Mouse (Mus musculus) kidney, embryonic 16.5 days (tissue): Measurements from ENCODE around the gene Med20. TPM values are rescaled to one million over a fixed set of nuclear protein-coding genes. Genes with fewer than 3 reads are reported as not detected.
A peak's percentile ranks its signal among the peaks of the same experiment; 100 is the strongest.

Experiments used
- ATAC-seq: fragments of 200-750 bp; cut with Nextera tagmentation; 2 replicates; pipeline ENCODE4 v1.8.0; 2017; ENCODE audit warnings: moderate TSS enrichment; ENCODE audit not compliant: low FRiP score, low TSS enrichment
- H3K27ac ChIP-seq: fragments of 300-500 bp; sonication (generic); 2 replicates; pipeline ENCODE4 v1.5.1; 2014; ENCODE audit warnings: low read length
- H3K27me3 ChIP-seq: fragments of 300-500 bp; sonication (generic); 2 replicates; pipeline ENCODE4 v1.6.1; 2014; ENCODE audit warnings: low read length, control low read depth, mixed read lengths; ENCODE audit not compliant: insufficient read depth
- H3K36me3 ChIP-seq: fragments of 300-500 bp; sonication (generic); 2 replicates; pipeline ENCODE4 v1.6.1; 2014; ENCODE audit warnings: low read length, control low read depth, mixed read lengths; ENCODE audit not compliant: insufficient read depth
- H3K4me1 ChIP-seq: fragments of 300-500 bp; sonication (generic); 2 replicates; pipeline ENCODE4 v1.6.1; 2014; ENCODE audit warnings: low read length, control low read depth, mixed read lengths; ENCODE audit not compliant: insufficient read depth
- H3K4me2 ChIP-seq: fragments of 300-500 bp; sonication (generic); replicated peaks from 2 replicates; pipeline ENCODE4 v1.6.1; 2014; ENCODE audit warnings: low read depth, low read length
- H3K4me3 ChIP-seq: fragments of 300-500 bp; sonication (generic); 2 replicates; pipeline ENCODE4 v1.5.1; 2014; ENCODE audit warnings: mild to moderate bottlenecking, low read length
- H3K9ac ChIP-seq: fragments of 300-500 bp; sonication (generic); replicated peaks from 2 replicates; pipeline ENCODE4 v1.6.1; 2014; ENCODE audit warnings: low read length
- H3K9me3 ChIP-seq: fragments of 300-500 bp; sonication (generic); 2 replicates; pipeline ENCODE4 v1.6.1; 2016; ENCODE audit warnings: low read length, control low read depth
- WGBS: fragments of 180-500 bp; shearing (Covaris S2); extraction: QIAGEN DNeasy Blood & Tissue Kit; methylation state at CpG from one replicate; pipeline ENCODE4 v1.1.7; 2014; 5-methylcytosine and 5-hydroxymethylcytosine counted together
- polyA plus RNA-seq: library from polyadenylated mRNA; unstranded; fragments of >200 nt; fragmentation: Nextera tagmentation; extraction: Ambion mirVana; gene quantifications from 2 replicates; pipeline ENCODE4 v1.2.1, GENCODE M21; 2015

Med20 gene
- polyA plus RNA-seq, 1 experiment from 2014 or later, result 53.9 TPM

DNA sequence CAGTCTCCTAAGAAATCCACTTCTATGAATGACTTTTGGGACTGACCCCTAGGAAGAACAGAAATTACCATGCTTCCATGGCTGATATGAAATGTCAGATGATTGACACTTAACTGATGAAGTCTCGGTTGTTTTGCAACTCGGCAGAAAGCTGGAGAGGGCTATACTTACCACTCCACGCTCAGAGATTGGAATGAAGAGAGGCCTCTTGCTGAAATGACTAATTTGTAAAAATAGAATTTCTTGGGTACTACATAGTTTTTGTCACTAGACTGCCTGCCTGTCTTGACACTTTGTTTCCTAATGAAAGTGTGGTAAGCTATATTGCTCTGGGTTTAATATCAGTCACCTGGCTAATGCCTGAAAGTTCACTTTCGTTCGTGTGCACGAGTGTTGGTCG, 53.1 kb downstream of the Med20 start:
- 83% methylated on average over 7 of the region's 7 CpGs for WGBS
- H3K27ac ChIP-seq, result no peak overlapping the region

DNA sequence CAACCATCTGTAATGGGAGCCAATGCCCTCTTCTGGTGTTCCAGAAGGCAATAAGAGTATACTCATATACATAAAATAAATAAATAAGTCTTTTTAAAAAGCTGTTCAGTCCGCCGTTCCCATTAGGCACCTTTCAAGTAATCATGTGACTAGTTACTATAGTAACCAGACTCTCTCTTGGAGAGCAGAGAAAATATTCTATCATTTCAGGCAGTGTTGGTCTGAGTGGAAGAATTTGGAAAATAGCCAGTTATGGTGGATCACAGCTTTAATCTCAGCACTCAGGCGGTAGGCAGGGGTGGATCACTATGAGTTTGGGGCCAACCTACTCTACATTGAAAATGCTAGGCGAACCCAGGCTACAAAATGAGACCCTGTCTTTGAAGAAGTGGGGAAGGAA, 57.8 kb downstream of the Med20 start:
- 0 out of 2 replicates have a peak, but pooled peaks cover 5% of the 10 kb centered on the region for H3K27me3 ChIP-seq
- H3K4me2 ChIP-seq, result no peak overlapping the region
- ATAC-seq, result no peak
- no peak overlapping the region for H3K4me3 ChIP-seq
- peaks cover 17% of the 10 kb centered on the region for H3K4me1 ChIP-seq
- no peak overlapping the region for H3K27ac ChIP-seq
- 73% methylated on average over 4 of the region's 4 CpGs for WGBS
- H3K9ac ChIP-seq, result no peak overlapping the region
- no peaks in the 10 kb centered on the region for H3K36me3 ChIP-seq
- no peaks in the 10 kb centered on the region for H3K9me3 ChIP-seq

More for the DNA sequence above, 53.1 kb downstream of the Med20 start:
- ATAC-seq, result no peak
- Histone ChIP-seq H3K27me3 (no peaks in the 10 kb centered on the region), H3K4me1 (no peaks in the 10 kb centered on the region), H3K9me3 (no peaks in the 10 kb centered on the region), H3K4me3 (no peak overlapping the region), H3K36me3 (no peaks in the 10 kb centered on the region), H3K9ac (no peak overlapping the region), H3K4me2 (no peak overlapping the region)

DNA sequence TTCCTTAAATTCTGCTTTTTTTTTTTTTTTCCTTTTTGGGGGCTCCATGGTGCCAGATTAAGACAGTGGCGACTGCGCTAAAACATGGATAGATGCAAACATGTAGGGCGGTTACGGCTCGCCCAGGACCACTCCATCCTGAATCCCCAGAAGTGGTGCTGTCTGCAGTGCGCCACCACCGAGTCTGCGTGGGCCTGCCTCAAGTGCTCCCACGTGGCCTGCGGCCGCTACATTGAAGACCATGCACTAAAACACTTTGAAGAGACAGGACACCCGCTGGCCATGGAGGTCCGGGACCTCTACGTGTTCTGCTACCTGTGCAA, 60.6 kb downstream of the Med20 start:
- ATAC-seq, result peak; percentile 31
- no peak overlapping the region for H3K27ac ChIP-seq
- peaks cover 7% of the 10 kb centered on the region for H3K36me3 ChIP-seq
- H3K4me1 ChIP-seq, result peaks cover 17% of the 10 kb centered on the region
- 10% methylated on average over 14 of the region's 14 CpGs for WGBS
- no peaks in the 10 kb centered on the region for H3K9me3 ChIP-seq
- H3K9ac ChIP-seq, result peak overlapping the region; percentile 65
- peak overlapping the region; percentile 92 for H3K4me2 ChIP-seq
- H3K4me3 ChIP-seq, result peak overlapping the region; percentile 53
- 0 out of 2 replicates have a peak, but pooled peaks cover 5% of the 10 kb centered on the region for H3K27me3 ChIP-seq

DNA sequence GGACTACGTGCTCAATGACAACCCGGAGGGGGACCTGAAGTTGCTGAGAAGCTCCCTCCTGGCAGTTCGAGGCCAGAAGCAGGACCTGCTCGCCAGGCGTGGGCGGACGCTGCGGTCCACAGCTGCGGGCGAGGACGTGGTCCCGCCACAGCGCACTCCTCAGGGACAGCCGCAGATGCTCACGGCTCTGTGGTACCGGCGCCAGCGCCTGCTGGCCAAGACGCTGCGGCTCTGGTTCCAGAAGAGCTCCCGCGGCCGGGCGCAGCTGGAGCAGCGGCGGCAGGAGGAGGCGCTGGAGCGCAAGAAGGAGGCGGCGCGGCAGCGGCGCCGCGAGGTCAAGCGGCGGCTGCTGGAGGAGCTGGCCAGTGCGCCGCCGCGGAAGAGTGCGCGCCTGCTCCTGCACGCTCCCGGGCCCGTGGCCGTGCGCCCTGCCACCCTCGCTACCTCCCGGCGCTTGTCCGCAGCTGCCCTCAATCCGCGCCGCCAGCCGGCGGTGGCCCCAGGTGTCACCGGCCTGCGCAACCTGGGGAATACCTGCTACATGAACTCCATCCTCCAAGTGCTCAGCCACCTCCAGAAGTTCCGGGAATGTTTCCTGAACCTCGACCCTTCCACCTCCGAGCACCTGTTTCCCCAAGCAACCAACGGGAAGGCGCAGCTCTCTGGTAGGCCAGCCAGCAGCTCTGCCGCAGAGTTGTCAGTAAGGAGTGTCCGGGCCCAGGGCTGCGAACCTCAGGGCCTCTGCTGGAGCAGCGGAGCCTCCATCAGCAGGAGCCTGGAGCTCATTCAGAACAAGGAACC, 61.1 kb downstream of the Med20 start:
- ATAC-seq, result peak; percentile 91
- 4% methylated on average over 62 of the region's 68 CpGs for WGBS
- Histone ChIP-seq H3K27me3 (0 out of 2 replicates have a peak, but pooled peaks cover 5% of the 10 kb centered on the region), H3K9me3 (no peaks in the 10 kb centered on the region), H3K4me3 (peak overlapping the region; percentile 53), H3K27ac (no peak overlapping the region), H3K9ac (peak overlapping the region; percentile 65), H3K36me3 (peaks cover 7% of the 10 kb centered on the region), H3K4me2 (peak overlapping the region; percentile 92), H3K4me1 (peaks cover 18% of the 10 kb centered on the region)

Other genes with a start within 250 kb of the Med20 start
- 80.0 and 83.3 TPM in 2 replicates for gene Mrps10, start 242.7 kb upstream of the Med20 start, polyA plus RNA-seq
- gene Guca1b, start 226.2 kb upstream of the Med20 start, polyA plus RNA-seq, result 3.9 and 4.7 TPM in 2 replicates
- 2.2 and 2.7 TPM in 2 replicates for gene Guca1a, start 211.0 kb upstream of the Med20 start, polyA plus RNA-seq
- 1.5 and 2.5 TPM in 2 replicates for gene AI661453, start 175.0 kb upstream of the Med20 start, polyA plus RNA-seq
- 0.28 TPM in 1 of 2 replicates, not detected in the other for gene 1700001C19Rik, start 174.2 kb upstream of the Med20 start, polyA plus RNA-seq
- gene Taf8, start 109.3 kb upstream of the Med20 start, polyA plus RNA-seq, result 35.1 and 35.8 TPM in 2 replicates
- gene Ccnd3, start 106.5 kb upstream of the Med20 start, polyA plus RNA-seq, result 295 and 301 TPM in 2 replicates
- 24.5 and 25.9 TPM in 2 replicates for gene Bysl, start 90 bp upstream of the Med20 start, polyA plus RNA-seq
- gene Gm20517, start within 50 bp of the Med20 start, polyA plus RNA-seq, result 1.6 TPM in 2 replicates
- 3.7 and 5.3 TPM in 2 replicates for gene Usp49, start 19.1 kb downstream of the Med20 start, polyA plus RNA-seq
- 318 and 344 TPM in 2 replicates for gene Tomm6, start 76.8 kb downstream of the Med20 start, polyA plus RNA-seq
- 6.6 and 7.3 TPM in 2 replicates for gene Frs3, start 77.4 kb downstream of the Med20 start, polyA plus RNA-seq
- 0.24 and 0.90 TPM in 2 replicates for gene Gm21981, start 82.9 kb downstream of the Med20 start, polyA plus RNA-seq
- gene Prickle4, start 83.2 kb downstream of the Med20 start, polyA plus RNA-seq, result 0.84 and 1.3 TPM in 2 replicates
- 0.92 TPM in 1 of 2 replicates, not detected in the other for gene Pgc, start 115.3 kb downstream of the Med20 start, polyA plus RNA-seq
- gene Tfeb, start 125.4 kb downstream of the Med20 start, polyA plus RNA-seq, result 18.1 and 19.6 TPM in 2 replicates
- gene Mdfi, start 223.1 kb downstream of the Med20 start, polyA plus RNA-seq, result 13.9 and 14.0 TPM in 2 replicates